Mouse (Mus musculus) heart, adult 11 months (tissue): Measurements from ENCODE around the gene Gata2.

Source experiments
- DNase-seq: peaks from one replicate; pipeline ENCODE4 v3.0.0; 2022

The Gata2 gene

DNA sequence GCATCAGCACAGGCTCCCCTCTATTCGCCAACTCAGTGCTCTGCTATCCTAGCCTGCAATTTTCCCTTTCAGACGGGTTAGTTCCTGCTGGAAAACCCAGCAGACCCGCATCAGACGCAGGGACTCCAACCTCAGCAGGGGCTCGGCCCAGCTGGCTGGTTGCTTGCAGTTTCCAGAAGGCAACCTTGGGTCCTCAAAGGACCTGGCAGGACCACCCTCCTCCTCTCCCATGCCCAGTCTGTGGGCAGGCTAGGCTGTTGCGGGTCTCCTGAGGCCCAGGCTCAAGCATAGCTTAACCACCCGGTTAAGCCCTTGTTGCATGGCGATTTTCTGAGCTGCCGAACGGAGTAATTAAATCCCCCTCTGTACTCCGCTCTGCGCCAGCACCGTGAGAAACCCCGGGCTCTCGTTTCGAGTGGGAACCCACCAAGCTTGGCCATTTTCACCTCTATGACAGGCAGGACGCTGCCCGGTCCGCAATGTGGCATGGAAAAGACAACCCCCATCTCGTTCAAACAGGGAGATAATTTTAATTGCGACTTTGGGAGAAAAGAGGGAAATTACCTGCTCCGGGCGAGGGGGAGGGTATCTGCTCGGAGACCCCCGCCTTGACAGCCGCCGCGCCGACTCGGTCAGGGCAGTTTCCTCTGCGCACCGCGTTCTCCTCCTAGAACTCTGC lies 2.5 kb downstream of the Gata2 start:
- DNase-seq, result peak; percentile 92

DNA sequence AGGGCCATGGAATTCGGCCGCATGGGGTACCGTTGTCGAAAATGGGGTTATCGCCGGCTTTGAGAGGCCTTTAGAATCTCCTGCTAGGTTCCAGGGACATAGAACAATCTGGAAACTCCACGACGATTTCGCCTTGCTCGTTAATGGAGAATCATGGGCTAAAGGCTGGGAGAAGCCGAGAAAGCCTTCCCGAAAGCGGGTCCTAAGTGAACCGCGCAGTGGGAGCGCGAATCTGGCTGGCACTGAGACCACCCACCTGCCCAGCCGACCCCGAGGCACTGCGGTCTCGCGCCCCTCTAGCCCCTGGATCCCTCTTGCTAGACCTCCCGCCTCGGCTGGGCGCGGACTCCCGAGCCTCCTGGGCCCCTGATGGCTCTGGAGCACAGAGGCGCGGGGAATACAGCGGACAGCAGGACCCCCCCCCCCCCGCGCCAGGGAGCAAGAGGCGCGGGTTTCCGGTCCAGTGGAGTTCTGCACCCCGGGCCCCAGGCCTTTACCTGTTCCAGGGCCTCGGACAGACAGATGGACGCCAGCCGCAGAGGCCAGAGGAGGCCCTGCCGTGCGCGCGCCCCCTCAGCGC lies 3.1 kb downstream of the Gata2 start:
- DNase-seq, result no peak

DNA sequence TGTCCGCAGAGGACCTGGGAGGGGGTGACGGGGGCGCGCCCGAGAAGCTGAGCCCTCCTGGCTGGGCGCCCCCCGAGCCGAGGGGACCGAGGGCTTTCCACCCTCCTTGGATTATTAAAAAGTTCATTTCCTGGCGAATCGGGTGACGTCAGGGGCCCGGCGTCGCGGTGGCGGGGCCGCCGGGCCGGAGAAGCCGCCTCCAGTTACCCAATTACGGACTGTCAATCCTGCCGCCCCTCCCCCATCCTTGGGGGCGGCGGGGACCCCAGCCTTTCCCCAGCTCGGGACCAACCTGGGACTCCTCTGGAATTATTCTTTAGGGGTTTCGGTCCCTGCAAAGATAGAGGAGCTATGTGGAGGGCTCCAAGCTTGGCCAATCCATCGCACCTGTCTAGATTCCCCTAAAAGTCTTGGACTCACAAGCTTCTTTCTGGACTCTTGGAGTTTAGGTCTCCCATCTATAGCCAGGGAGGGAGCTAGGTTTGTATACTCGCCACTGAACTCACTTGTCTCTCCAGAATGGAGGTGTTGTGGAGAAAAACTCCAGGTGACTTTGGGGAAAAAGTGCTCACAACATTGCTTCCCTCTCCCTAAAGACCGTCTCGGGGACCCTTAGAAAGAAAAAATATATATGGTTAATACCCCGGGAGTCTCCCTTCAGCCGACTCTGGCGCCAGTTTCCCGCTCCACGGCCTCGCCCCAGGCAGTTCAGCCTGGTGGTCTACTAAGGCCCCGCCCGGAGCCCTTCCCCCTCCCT lies 3.8 kb downstream of the Gata2 start:
- DNase-seq, result peak; percentile 97

DNA sequence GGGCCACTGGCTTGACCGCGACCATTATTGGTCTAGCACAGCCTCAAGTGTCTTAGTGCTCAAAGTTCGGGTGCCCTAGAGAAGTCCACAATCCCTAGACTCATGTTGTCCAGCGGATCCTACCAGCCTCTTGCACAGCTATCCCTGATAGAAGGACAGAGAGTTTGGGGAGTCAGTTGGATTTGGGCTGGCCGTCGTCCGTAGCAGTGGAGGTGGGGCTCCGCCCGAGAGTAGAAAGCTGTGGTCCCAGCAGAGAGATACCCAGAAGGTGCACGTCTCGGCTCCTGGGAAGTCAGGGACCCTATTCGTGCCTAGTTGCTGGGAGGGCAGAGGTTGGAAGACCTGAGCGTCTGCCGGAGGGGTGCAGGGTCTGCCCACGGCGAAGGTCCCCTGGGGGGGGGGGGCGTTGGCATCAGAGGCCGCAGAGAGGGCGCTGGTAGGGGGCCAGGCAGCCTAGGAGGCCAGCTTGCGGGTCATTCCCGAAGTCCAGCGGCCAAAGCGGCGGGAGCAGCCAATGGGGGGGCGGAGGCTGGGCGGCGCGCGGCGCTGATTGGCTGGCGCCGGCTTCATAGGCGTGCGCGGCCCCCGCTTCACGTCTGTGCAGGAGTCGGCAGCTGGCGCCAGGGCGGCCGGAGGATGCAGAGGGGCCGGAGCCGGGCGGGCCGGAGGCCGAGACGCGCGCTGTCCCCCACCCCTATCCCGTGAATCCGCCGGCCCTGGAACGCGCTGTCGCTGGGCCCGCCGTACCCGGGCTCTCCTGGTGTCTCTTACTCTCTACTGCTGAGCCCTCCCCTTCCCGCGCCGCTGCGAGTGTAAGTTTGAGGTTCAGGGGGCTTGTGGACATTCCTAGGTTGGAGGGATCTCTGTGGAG lies 4.6 kb downstream of the Gata2 start:
- peak; percentile 99 for DNase-seq

DNA sequence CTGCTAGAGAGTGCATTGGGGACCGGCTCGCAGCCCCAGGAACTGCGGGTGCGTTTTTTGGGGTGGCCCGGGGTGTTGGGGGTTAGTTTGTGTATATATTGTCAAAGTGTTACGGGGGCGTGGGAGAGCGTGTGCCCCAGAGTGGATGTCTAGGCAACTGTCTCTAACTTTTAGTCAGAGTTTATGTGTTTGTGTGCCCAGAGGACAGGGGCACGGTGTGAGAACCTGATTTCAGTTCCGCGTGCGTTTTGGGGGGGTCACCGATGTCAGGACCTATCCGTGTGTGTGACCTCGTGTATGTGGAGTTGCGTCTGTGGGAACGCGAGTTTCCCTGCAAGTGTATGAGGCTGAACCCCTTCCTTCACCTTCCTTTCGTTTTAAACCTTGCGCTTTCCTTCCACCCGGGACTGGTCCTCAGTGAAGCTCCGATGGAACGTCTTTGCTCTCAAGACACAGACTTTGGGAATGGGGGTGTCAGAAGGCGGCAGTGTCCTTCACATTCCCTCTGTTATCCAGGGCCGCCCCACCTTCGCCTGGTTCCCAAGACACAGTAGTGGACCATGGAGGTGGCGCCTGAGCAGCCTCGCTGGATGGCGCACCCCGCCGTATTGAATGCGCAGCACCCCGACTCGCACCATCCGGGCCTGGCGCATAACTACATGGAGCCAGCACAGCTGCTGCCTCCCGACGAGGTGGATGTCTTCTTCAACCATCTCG lies 5.5 kb downstream of the Gata2 start:
- no peak for DNase-seq

DNA sequence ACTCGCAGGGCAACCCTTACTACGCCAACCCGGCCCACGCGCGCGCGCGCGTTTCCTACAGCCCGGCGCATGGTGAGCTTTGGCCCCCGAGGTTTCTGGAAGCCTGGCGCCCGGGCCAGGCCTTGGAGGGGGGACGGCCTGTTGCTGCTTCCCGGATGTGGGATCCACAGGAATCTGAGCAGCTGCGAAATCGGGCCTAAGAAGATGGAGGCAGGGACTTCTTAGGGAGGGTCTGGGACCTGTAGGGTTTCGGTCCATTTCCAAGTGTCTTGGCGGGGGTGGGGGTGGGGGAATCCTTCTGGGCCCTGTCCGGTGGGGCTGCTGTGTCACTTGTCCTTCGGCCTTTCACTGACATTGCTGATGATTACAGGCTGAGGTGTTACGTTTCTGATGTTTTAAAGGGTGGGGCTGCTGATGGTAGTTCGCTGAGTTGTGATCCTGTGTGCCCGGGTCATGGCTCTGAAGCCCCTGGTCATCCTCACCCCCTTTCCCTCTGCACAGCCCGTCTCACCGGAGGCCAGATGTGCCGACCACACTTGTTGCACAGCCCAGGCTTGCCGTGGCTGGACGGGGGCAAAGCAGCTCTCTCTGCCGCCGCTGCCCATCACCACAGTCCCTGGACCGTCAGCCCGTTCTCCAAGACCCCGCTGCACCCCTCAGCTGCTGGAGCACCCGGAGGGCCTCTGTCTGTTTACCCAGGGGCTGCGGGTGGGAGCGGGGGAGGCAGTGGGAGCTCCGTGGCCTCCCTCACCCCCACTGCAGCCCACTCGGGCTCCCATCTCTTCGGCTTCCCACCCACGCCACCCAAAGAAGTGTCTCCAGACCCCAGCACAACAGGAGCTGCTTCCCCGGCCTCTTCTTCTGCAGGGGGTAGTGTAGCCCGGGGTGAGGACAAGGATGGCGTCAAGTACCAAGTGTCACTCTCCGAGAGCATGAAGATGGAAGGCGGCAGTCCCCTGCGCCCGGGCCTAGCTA lies 6.3 kb downstream of the Gata2 start:
- peak; percentile 94 for DNase-seq

DNA sequence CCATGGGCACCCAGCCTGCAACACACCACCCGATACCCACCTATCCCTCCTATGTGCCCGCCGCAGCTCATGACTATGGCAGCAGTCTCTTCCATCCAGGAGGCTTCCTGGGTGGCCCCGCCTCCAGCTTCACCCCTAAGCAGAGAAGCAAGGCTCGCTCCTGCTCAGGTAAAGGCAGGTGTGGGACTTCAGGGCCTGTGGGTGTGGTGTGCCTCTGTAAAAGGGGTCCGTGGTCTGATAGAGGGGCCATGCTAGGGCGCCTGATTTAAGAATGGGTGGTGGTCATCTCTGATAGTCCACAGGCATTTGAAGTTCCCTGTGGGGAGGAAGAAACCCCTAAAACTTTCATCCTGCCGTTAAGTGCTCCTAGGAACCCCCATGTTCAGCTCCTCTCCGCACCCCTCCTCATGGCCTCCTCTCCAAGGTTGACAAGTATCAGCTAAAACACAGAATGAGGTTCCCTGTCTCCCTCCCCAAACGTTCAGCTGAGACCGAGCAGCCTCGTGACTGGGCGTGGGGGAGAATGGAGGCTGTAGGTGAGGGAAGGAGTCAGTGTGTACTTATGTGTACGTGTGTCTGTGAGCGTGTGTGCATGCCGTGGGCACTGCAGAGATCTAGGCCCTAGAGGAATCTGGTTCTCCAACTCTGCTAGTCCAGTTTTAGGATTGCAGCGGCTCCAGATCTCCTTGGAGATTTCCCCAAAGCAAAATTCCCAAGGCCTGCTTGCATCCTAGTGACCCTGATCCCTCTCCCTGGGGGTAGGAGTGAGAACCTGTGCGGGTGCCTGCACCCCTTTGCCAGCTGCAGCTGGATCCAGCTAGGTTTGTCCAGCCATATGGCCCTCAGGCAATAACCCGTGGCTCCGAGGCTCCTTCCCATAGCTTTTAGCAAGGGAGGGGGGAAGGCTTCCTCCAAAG lies 7.3 kb downstream of the Gata2 start:
- DNase-seq, result peak; percentile 81

DNA sequence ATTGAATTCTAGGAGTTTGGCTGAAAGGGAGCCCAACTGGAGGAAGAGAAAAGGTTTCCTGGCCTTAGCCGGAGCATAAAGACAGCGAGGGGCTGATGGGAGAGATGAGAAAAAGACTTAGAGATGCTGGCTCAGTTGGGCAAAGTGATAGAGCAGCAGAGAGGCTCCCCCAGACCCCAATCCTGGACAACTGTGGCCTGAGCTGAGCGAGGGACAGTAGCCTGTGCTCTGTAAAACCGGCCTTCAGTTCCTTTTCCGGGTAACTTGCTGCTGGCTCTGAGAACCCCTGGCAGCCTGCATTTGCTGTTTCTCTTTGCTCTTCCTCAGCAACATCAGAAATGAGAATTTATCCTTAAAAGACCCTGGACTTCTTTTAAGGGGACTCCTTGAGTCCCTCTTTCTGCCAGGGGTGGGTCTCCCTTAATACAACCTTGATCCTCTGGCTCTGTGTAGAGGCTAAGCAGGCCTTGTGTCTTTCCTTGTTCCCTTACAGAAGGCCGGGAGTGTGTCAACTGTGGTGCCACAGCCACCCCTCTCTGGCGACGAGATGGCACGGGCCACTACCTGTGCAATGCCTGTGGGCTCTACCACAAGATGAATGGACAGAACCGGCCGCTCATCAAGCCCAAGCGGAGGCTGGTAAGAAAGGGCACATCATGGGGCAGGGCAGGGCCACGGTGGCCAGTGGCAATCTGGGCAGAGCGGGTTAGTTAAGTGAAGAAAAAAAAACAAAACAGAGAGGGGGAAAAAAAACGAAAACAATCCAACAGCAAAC lies 8.4 kb downstream of the Gata2 start:
- DNase-seq, result peak; percentile 93

DNA sequence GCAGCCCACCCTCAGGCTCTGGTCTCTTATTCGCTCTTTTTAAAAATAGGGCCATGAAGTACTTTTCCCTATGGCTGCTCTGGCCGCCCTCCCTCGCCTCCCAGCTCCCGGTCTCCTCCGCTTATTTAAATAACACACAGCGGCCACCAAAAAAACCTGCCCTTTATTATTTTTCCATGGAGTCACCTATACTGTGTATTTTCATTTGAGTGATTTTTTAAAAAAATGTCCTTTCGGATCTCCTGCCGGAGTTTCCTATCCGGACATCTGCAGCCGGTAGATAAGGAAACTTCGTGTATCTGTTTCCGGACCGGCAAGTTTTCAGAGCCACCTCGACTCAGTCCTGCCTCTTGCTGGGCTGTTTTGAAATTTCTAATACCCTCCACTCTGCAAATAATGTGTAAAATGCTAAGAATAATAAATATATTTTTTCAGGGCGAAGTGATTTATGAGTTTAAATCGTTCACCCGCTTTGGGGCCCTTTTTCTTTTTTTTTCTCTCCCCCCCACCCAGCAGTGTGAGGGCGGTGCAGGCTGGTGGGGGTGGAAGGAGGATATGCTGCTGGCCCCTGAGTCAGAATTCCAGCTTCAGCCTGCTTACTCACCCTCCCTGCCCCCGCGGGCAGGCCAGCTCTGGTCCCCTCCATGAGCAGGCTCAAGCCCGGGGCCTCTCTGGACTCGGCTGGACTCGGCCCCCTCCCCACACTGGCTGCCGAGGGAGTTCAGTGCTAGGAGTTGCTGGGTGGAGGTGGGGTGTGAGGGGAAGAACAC lies 9.4 kb downstream of the Gata2 start:
- DNase-seq, result peak; percentile 98

DNA sequence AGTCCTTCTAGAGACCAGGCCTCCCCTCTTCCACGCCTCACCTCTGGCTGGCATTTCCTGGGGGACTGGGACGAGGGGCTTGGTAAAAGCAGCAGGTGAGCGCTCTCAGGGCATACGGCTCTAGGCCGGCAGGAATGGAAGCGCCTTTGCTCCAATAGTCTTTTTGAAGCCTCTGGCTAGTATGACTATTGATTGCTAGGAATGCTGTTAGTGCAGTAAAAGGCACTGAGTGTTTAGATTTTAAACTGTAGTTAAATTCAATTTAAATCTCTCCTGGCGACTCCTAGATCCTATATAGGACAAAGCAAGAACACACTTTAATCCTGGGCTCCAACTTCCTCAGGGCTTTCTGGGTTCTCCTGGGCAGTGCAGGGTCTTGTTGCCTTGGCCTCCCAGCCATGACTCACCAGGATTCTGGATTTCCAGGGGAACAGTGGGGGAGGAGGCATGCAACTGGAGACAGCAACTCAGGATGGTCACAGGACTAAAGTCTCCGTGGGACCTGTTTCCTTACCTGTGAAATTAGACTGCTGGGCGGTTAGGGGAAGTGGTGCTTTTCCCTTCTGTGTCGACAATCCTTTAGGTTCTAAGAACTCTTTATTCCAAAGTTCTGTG lies 10.2 kb downstream of the Gata2 start:
- no peak for DNase-seq

DNA sequence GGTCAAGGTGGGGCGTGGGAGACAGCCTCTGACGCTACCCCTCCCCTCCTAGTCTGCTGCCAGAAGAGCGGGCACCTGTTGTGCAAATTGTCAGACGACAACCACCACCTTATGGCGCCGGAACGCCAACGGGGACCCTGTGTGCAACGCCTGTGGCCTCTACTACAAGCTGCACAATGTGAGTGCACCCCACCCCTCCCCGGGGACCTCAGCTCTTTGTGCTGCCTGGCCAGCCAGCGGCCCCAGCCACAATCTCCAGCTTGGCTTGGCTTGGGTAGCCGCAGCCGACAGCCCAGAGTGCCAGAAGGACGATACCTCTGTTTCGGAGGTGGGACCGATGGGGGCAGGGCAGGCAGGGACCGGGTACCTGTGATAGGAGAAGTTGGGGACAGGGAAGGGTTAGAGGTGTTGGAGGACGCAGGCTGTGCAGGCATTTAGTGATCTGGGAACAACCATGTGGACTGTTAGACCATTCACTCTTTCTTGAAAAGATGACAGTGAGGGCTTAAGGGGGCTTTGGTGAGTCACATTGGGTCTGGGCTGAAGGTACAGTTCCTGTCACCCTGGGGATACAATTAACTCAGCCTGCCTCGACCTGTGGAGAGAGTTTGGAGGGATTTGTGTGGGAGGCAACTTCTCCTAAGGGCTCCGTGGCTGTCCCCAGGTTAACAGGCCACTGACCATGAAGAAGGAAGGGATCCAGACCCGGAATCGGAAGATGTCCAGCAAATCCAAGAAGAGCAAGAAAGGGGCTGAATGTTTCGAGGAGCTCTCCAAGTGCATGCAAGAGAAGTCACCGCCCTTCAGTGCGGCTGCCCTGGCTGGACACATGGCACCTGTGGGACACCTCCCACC lies 11.1 kb downstream of the Gata2 start:
- peak; percentile 98 for DNase-seq

DNA sequence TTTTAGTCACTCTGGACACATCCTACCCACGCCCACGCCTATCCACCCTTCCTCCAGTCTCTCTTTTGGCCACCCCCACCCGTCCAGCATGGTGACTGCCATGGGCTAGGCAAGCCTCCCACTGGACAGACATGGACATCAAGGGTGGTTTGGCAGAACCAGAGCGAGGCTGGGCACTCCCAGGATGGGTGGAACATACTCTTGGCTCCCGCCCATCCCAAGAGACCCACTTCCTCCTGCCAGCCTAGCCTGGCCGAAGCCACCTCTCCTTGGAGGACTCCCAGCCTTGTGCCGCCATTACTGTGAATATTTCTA lies 11.7 kb downstream of the Gata2 start:
- DNase-seq, result peak; percentile 96

DNA sequence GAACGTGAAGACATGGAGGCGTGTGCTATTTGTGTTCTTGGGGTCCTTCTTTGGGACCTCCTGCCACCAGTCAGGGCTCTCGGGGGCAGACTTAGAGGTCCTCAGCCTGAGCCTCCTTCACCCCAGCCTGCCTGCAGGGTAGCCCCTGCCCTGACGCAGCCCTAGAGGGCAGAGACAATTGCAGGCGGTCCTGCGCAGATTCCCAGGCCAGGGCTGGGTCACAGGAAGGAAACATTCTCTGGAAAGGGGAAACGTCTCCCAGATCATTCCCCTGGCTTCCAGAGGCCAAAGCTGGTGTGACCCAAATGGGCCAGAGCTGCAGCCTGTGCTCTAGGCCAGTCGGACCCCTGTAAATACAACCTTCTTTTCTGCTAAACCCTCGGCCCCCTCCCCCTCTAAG lies 12.2 kb downstream of the Gata2 start:
- DNase-seq, result peak; percentile 98

DNA sequence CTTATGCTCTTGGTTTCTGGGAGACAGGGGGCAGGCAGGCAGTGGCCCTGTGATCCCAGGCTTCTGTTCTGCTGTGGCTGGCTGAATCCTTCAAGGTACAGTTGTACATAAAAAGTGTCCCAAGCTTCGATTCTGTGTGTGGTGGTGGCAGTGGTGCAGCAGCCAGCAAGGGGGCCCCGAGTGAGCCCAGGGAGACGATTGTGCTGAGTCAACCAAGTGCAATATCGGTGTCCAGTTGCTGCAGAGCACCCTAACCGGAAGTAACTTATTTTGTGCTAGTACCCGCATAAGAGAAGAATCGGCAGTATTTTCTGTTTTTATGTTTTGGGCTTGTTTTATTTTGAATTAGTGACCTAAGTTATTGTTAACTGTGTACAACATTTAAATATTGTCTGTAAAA lies 12.9 kb downstream of the Gata2 start:
- DNase-seq, result no peak

DNA sequence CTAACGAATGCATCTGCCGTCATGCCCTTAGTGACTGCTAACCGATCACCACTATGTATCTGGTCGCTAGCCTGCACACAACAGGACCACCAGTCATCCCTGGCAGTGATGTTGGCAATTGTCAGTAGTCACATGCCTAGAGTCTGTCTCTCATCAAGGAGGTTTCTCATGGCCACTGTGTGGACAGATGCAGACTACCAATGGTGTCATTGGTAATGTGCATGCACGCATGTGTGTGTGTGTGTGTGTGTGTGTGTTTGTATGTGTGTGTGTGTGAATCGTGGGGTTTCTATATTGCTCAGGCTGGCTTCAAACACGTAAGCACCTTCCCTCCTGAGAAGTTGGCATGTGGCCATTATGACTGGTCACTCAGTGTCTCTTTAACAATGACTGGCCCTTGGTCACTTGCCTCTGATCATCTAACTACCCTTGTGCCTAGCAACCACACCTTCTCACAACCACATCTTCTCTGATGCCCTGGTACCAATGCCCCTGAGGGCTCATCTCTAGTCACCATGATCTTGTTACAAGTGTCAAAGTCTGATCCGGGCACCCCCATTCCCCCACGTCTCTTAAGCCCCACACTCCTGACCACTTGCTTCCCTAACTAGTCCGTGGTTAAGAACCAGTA lies 13.8 kb downstream of the Gata2 start:
- DNase-seq, result no peak

DNA sequence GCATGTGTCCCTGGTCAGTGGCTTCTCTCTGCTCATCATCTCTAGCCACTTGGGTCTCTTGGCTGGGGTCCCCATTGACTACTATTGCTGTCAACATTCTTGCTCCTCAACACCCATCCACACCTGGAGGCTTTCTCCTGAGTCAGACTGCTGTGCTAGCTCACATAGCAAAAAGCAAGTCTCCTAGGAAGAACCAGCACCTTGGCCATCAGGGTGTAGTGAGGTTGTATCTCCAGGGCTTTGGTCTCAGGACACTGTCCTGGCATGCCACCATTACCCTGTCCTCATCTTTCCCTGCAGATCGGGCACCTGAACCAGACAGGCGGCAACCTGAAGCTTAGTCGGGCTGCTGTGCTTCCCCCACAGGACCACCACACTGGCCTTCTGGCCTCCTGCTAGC lies 14.6 kb downstream of the Gata2 start:
- DNase-seq, result no peak

DNA sequence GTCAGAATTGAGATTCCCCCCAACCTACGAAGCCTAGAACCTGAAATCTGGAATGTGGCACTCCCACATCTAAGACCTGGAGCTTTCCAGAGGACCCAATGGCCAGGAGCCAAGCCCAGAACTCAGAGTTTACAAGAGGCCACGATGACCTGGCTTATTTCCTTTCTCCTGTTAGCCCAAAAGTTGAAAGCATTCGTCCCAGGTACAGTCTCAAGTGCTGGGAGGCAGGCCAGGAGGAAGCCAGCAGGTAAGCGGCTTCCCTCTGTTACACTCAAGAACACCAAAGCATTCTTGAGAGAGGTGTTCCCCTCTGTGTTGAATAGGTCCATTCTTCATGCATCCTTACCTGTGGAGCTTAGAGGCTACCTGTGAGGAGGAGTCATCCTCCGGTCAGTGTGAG lies 15.8 kb downstream of the Gata2 start:
- DNase-seq, result no peak
